Mouse (Mus musculus): ENCODE results near the gene Gp5.

The Gp5 gene

GRCm38 (mm10) chr16:30275558-30276340, 34.8 kb downstream of the Gp5 start:
- DNase-seq = no peak

GRCm38 (mm10) chr16:30273065-30273464, 37.5 kb downstream of the Gp5 start:
- peak; percentile 45 for DNase-seq

- peak; percentile 19 for DNase-seq
These were observed 38.5 kb downstream of the Gp5 start for GRCm38 (mm10) chr16:30271941-30272595.

GRCm38 (mm10) chr16:30271223-30271761, 39.3 kb downstream of the Gp5 start:
- no peak for DNase-seq

- no peak for DNase-seq
These were observed 43.2 kb downstream of the Gp5 start, which contains the start of gene Cpn2 for GRCm38 (mm10) chr16:30267359-30267758. Cpn2 (minus strand) TSS chr16:30267499.

GRCm38 (mm10) chr16:30266561-30266960, 44.0 kb downstream of the Gp5 start:
- DNase-seq = no peak

GRCm38 (mm10) chr16:30265611-30266010, 45.0 kb downstream of the Gp5 start:
- no peak for DNase-seq

GRCm38 (mm10) chr16:30263156-30263555, 47.4 kb downstream of the Gp5 start:
- DNase-seq = no peak

GRCm38 (mm10) chr16:30262664-30263063, 47.9 kb downstream of the Gp5 start:
- DNase-seq = peak; percentile 51

GRCm38 (mm10) chr16:30262157-30262556, 48.4 kb downstream of the Gp5 start:
- DNase-seq = no peak

GRCm38 (mm10) chr16:30261341-30261740, 49.2 kb downstream of the Gp5 start:
- no peak for DNase-seq

GRCm38 (mm10) chr16:30260012-30260635, 50.5 kb downstream of the Gp5 start:
- DNase-seq = no peak

- no peak for DNase-seq
These were observed 51.1 kb downstream of the Gp5 start for GRCm38 (mm10) chr16:30259444-30259843.

- no peak for DNase-seq
These were observed 52.1 kb downstream of the Gp5 start for GRCm38 (mm10) chr16:30258441-30258840.

GRCm38 (mm10) chr16:30257718-30258117, 52.9 kb downstream of the Gp5 start:
- no peak for DNase-seq

All from right cerebral cortex, adult 18-20 months (tissue).